Mouse (Mus musculus): ENCODE results near the gene Cx3cr1.

GRCm38 (mm10) chr9:120024625-120025024, 45.1 kb downstream of the Cx3cr1 start:
- TF ChIP-seq CTCF (IDR thresholded peaks at IDR 0.05) (no peak), EP300 (IDR thresholded peaks at IDR 0.05) (no peak)

Data from lung, postnatal 0 days (tissue).